Mouse (Mus musculus): ENCODE results near the gene L3mbtl3. TPM values are rescaled to one million over a fixed set of nuclear protein-coding genes. Genes with fewer than 3 reads are reported as not detected.

The L3mbtl3 gene
- polyA plus RNA-seq, 1 experiment = 4.3 TPM

- no peaks in the 10 kb centered on the region for H3K4me1 ChIP-seq (ENCODE audit: control insufficient read depth, insufficient read depth, low read length)
- no peak overlapping the region for H3K27ac ChIP-seq (ENCODE audit: insufficient read depth, low read depth, low read length)
- TF ChIP-seq POLR2A (IDR thresholded peaks at IDR 0.05; ENCODE audit: borderline replicate concordance, low read depth, low read length) (no peak), CTCF (IDR thresholded peaks at IDR 0.05; ENCODE audit: low read depth, low read length) (no peak)
- H3K4me3 ChIP-seq (ENCODE audit: insufficient read depth, low read length) = no peak overlapping the region
Measured at GRCm38 (mm10) chr10:26263744-26264459, 111.9 kb downstream of the L3mbtl3 start.

DNA sequence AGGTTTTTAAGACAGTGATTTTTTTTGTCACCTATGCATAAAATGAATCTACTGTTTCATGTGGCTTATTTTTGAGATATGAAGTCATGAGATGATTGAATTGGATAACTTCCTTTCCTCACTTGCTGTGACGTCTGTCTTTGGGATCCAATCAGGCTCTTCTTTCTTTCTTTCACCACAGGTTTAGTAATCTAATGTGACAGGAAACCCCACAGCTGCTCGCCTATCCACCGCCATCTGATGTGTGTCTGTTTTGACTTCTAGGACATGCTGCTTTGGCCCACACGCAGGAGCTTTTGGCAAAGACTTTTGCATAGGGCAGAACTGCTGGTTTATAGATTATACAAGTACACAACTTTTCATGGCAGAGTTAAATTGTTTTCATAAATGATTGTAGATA lies 115.9 kb downstream of the L3mbtl3 start:
- TF ChIP-seq CTCF (IDR thresholded peaks at IDR 0.05; ENCODE audit: low read depth, low read length) = no peak
- no peak for TF ChIP-seq POLR2A (IDR thresholded peaks at IDR 0.05; ENCODE audit: borderline replicate concordance, low read depth, low read length)
- Histone ChIP-seq H3K27ac (ENCODE audit: insufficient read depth, low read depth, low read length) (no peak overlapping the region), H3K4me3 (ENCODE audit: insufficient read depth, low read length) (no peak overlapping the region), H3K4me1 (ENCODE audit: control insufficient read depth, insufficient read depth, low read length) (no peaks in the 10 kb centered on the region)

DNA sequence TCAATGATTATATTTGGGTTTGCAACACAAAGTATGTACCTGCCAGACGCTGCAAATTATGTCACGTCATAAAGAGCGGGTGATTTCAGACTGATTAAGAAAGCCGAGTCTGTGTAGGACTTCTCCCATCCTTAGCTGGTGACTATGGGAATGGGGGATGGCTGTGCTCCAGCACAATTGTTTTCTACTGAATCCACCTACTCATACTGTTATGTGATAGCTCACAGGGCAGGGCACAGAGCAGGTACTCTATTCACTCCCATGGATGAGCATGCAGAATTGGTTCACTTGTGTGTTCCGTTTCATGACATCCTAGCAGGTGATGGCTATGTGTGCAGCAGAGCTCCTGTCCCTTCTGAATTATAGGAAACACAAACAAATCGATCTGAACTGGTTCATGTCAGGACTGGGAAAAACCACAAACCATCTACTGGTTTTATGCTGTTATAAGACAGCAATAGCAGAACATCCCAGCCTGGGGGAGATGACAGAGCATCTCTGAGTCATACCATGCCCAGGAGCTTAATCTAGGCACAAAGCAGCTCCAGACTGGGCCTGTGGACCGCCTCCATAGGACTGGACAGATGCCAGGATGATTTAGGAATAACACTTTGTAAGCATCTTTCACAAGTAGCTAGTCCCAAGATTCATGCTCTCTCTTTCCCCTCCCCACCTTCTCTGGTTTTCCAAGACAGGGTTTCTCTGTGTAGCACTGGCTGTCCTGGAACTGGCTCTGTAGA lies 126.2 kb downstream of the L3mbtl3 start:
- H3K27ac ChIP-seq (ENCODE audit: insufficient read depth, low read depth, low read length) = no peak overlapping the region
- no peak overlapping the region for H3K4me3 ChIP-seq (ENCODE audit: insufficient read depth, low read length)
- no peaks in the 10 kb centered on the region for H3K4me1 ChIP-seq (ENCODE audit: control insufficient read depth, insufficient read depth, low read length)
- no peak for TF ChIP-seq CTCF (IDR thresholded peaks at IDR 0.05; ENCODE audit: low read depth, low read length)
- TF ChIP-seq POLR2A (IDR thresholded peaks at IDR 0.05; ENCODE audit: borderline replicate concordance, low read depth, low read length) = no peak

- TF ChIP-seq CTCF (IDR thresholded peaks at IDR 0.05; ENCODE audit: low read depth, low read length) = no peak
- TF ChIP-seq POLR2A (IDR thresholded peaks at IDR 0.05; ENCODE audit: borderline replicate concordance, low read depth, low read length) = no peak
- Histone ChIP-seq H3K4me3 (ENCODE audit: insufficient read depth, low read length) (no peak overlapping the region), H3K27ac (ENCODE audit: insufficient read depth, low read depth, low read length) (no peak overlapping the region), H3K4me1 (ENCODE audit: control insufficient read depth, insufficient read depth, low read length) (no peaks in the 10 kb centered on the region)
Measured at GRCm38 (mm10) chr10:26244466-26244865, 131.3 kb downstream of the L3mbtl3 start.

DNA sequence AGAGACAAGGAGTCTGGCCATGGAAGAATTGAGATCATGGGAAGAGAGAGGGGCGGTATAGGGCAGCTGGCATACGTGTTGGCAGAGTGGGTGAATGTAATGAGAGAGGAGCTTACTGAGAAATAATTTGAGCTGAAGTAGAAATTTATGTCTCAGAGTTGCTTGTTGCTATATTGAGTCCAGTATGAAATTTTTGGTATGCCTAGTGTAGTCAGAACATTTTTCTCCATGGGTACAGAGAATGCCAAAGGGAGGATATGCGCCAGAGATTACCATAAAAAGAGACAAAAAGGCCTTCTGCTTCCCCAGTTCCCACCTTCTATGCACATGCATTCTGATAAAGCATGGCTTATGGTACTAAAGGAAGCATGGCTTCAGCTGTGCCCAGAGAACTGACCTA lies 132.6 kb downstream of the L3mbtl3 start:
- no peak overlapping the region for H3K4me3 ChIP-seq (ENCODE audit: insufficient read depth, low read length)
- no peak for TF ChIP-seq POLR2A (IDR thresholded peaks at IDR 0.05; ENCODE audit: borderline replicate concordance, low read depth, low read length)
- TF ChIP-seq CTCF (IDR thresholded peaks at IDR 0.05; ENCODE audit: low read depth, low read length) = no peak
- no peak overlapping the region for H3K27ac ChIP-seq (ENCODE audit: insufficient read depth, low read depth, low read length)
- no peaks in the 10 kb centered on the region for H3K4me1 ChIP-seq (ENCODE audit: control insufficient read depth, insufficient read depth, low read length)

DNA sequence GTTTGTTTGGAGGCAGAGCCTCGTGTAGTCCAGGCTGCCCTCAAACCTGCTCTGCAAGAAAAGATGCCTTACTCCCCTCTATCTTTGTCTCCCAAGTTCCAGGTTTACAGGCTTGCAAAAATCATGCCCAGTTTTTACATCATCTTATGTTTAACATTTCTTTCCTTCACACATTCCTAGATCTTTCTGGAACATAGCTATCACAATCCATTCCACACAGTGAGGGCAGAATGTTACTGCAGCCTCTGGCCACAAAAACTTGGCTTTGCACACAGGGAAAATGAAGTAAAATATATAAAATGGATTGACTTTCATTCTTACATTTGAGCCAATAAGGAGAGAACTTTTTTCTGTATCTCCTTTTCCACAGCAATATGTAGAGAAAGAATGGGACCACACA lies 136.7 kb downstream of the L3mbtl3 start:
- no peak for TF ChIP-seq CTCF (IDR thresholded peaks at IDR 0.05; ENCODE audit: low read depth, low read length)
- no peak for TF ChIP-seq POLR2A (IDR thresholded peaks at IDR 0.05; ENCODE audit: borderline replicate concordance, low read depth, low read length)
- Histone ChIP-seq H3K27ac (ENCODE audit: insufficient read depth, low read depth, low read length) (no peak overlapping the region), H3K4me1 (ENCODE audit: control insufficient read depth, insufficient read depth, low read length) (no peaks in the 10 kb centered on the region), H3K4me3 (ENCODE audit: insufficient read depth, low read length) (no peak overlapping the region)

DNA sequence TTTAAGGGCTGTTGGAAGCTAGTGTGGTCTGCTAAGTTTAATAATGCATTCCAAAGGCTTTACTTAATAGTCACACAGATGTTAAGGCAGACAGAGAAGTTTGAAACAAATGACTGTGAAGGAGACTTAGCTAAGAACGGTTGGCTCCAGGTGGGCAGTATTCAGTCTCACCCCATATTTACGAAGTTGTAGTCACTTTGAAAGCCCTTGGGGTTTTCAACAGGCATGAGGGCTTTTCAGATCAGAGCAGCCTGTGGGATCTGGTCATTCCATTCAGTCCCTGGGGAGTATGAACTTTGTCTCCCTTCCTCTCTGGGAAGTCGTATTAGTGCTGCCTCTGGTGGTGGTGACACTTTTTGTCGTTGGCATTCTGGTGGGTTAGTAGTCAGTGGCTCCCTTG lies 137.2 kb downstream of the L3mbtl3 start:
- H3K27ac ChIP-seq (ENCODE audit: insufficient read depth, low read depth, low read length) = no peak overlapping the region
- no peak for TF ChIP-seq CTCF (IDR thresholded peaks at IDR 0.05; ENCODE audit: low read depth, low read length)
- no peak for TF ChIP-seq POLR2A (IDR thresholded peaks at IDR 0.05; ENCODE audit: borderline replicate concordance, low read depth, low read length)
- no peak overlapping the region for H3K4me3 ChIP-seq (ENCODE audit: insufficient read depth, low read length)
- no peaks in the 10 kb centered on the region for H3K4me1 ChIP-seq (ENCODE audit: control insufficient read depth, insufficient read depth, low read length)

- TF ChIP-seq CTCF (IDR thresholded peaks at IDR 0.05; ENCODE audit: low read depth, low read length) (no peak), POLR2A (IDR thresholded peaks at IDR 0.05; ENCODE audit: borderline replicate concordance, low read depth, low read length) (no peak)
- H3K4me1 ChIP-seq (ENCODE audit: control insufficient read depth, insufficient read depth, low read length) = no peaks in the 10 kb centered on the region
- no peak overlapping the region for H3K4me3 ChIP-seq (ENCODE audit: insufficient read depth, low read length)
- no peak overlapping the region for H3K27ac ChIP-seq (ENCODE audit: insufficient read depth, low read depth, low read length)
Measured at GRCm38 (mm10) chr10:26232071-26232653, 143.6 kb downstream of the L3mbtl3 start.

GRCm38 (mm10) chr10:26229488-26229887 lies 146.3 kb downstream of the L3mbtl3 start, which contains the start of gene Samd3:
Samd3 (plus strand) TSS chr10:26229707.
- H3K27ac ChIP-seq (ENCODE audit: insufficient read depth, low read depth, low read length) = no peak within 1 kb of the TSS
- no peak within 1 kb of the TSS for H3K4me3 ChIP-seq (ENCODE audit: insufficient read depth, low read length)
- H3K4me1 ChIP-seq (ENCODE audit: control insufficient read depth, insufficient read depth, low read length) = no peaks in the 10 kb centered on the region
- TF ChIP-seq POLR2A (IDR thresholded peaks at IDR 0.05; ENCODE audit: borderline replicate concordance, low read depth, low read length) (no peak), CTCF (IDR thresholded peaks at IDR 0.05; ENCODE audit: low read depth, low read length) (no peak)

GRCm38 (mm10) chr10:26228187-26228586 lies 147.6 kb downstream of the L3mbtl3 start:
- H3K4me1 ChIP-seq (ENCODE audit: control insufficient read depth, insufficient read depth, low read length) = no peaks in the 10 kb centered on the region
- TF ChIP-seq POLR2A (IDR thresholded peaks at IDR 0.05; ENCODE audit: borderline replicate concordance, low read depth, low read length) (no peak), CTCF (IDR thresholded peaks at IDR 0.05; ENCODE audit: low read depth, low read length) (no peak)
- no peak overlapping the region for H3K27ac ChIP-seq (ENCODE audit: insufficient read depth, low read depth, low read length)
- no peak overlapping the region for H3K4me3 ChIP-seq (ENCODE audit: insufficient read depth, low read length)
